Mouse (Mus musculus): ENCODE measurements around the gene Meis1.

DNA sequence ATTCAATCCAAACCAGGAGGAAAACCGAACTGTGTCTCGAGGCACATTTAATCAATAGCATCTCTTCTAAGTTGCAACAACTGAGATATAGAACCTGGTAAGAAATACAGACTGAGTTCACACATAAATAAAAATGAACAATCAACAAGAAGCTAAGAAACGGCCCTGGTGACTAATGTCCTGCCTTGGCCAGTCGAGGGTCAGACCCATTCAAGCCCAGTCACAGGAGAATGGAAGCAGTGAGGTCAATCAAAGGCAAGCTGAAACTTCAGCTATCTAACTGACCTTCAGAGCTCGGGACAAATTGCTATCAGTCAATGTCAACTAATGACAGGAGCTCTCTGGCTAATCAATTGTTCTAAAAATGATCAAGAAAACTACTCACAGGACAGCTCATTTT, 38.2 kb downstream of the Meis1 start:
- TF ChIP-seq ZNF384 (IDR thresholded peaks at IDR 0.05; ENCODE audit: low read depth, low read length) (no peak), CHD2 (IDR thresholded peaks at IDR 0.05; ENCODE audit: low read depth, low read length) (no peak), HCFC1 (IDR thresholded peaks at IDR 0.05; ENCODE audit: borderline replicate concordance, insufficient read depth, low read length) (no peak), MAFK (IDR thresholded peaks at IDR 0.05; ENCODE audit: insufficient read depth, low read depth, low read length) (no peak)

All from ES-E14 (cell line).